8 mouse cellular contexts compared by ENCODE assay signal in genomic region chr19:6855225-6856031, GRCm38 (mm10). TPM values are rescaled to one million over a fixed set of nuclear protein-coding genes. Genes with fewer than 3 reads are reported as not detected.
A peak's percentile ranks its signal among the peaks of the same experiment; 100 is the strongest.
DNase-seq lines count a peak whose midpoint lies in the region; ATAC-seq lines count a peak whose summit lies in the region.

No protein-coding gene starts in this region.

- peak; percentile 73 for ATAC-seq in forebrain, embryonic 16.5 days
- ATAC-seq in intestine, embryonic 15.5 days: peak; percentile 76
- ATAC-seq in megakaryocyte, adult 5-6 weeks (ENCODE audit: poor library complexity, severe bottlenecking): no peak

- no peak overlapping the region for H3K9ac ChIP-seq in forebrain, embryonic 16.5 days (replicated peaks; ENCODE audit: low read depth, low read length)
- peak overlapping the region; percentile 40; the same call in 1 of the 2 replicates for H3K9ac ChIP-seq in intestine, embryonic 15.5 days

- no peak overlapping the region; the same call in 1 of the 2 replicates for H3K4me3 ChIP-seq in forebrain, embryonic 16.5 days (replicated peaks; ENCODE audit: low read length)
- peak overlapping the region; percentile 24 for H3K4me3 ChIP-seq in intestine, embryonic 15.5 days (replicated peaks)

- H3K9me3 ChIP-seq in forebrain, embryonic 16.5 days (ENCODE audit: control insufficient read depth, low read length): no peaks in the 10 kb centered on the region
- no peaks in the 10 kb centered on the region for H3K9me3 ChIP-seq in intestine, embryonic 15.5 days

- H3K27ac ChIP-seq in forebrain, embryonic 16.5 days (ENCODE audit: low read length): no peak overlapping the region
- no peak overlapping the region for H3K27ac ChIP-seq in intestine, embryonic 15.5 days

- peak overlapping the region; percentile 40 for H3K4me2 ChIP-seq in forebrain, embryonic 16.5 days (ENCODE audit: low read length)
- H3K4me2 ChIP-seq in intestine, embryonic 15.5 days (replicated peaks): peak overlapping the region; percentile 56

- peaks cover 6% of the 10 kb centered on the region for H3K4me1 ChIP-seq in forebrain, embryonic 16.5 days (replicated peaks; ENCODE audit: control insufficient read depth, insufficient read depth, low read length)
- peaks cover 21% of the 10 kb centered on the region for H3K4me1 ChIP-seq in intestine, embryonic 15.5 days (replicated peaks)

- H3K27me3 ChIP-seq in forebrain, embryonic 16.5 days (replicated peaks; ENCODE audit: control insufficient read depth, insufficient read depth, low read length): 0 out of 2 replicates have a peak, but pooled peaks cover 2% of the 10 kb centered on the region
- peaks cover 3% of the 10 kb centered on the region for H3K27me3 ChIP-seq in intestine, embryonic 15.5 days (replicated peaks)

- WGBS in forebrain, embryonic 16.5 days: 11% methylated on average over 38 of the region's 38 CpGs
- 10% methylated on average over 38 of the region's 38 CpGs for WGBS in intestine, embryonic 15.5 days

- DNase-seq in ES-CJ7 (ENCODE audit: low read depth, low spot score): peak; percentile 95
- DNase-seq in cerebellum, adult 11 months: peak; percentile 53
- peak; percentile 63 for DNase-seq in lung, postnatal 10 days
- DNase-seq in testis, postnatal 10 days (ENCODE audit: low spot score): peak; percentile 66
- no peak for DNase-seq in layer of hippocampus, adult 9-11 months

- no peaks in the 10 kb centered on the region for H3K36me3 ChIP-seq in forebrain, embryonic 16.5 days (ENCODE audit: control insufficient read depth, insufficient read depth)
- H3K36me3 ChIP-seq in intestine, embryonic 15.5 days: no peaks in the 10 kb centered on the region

RNA-seq across cellular contexts. Expression of gene Ccdc88b, which starts 2.6 kb away (rescaled TPM):
- polyA plus RNA-seq in forebrain, embryonic 16.5 days (2015; fragmentation: Nextera tagmentation; extraction: Ambion mirVana): 0.68 and 1.1 TPM in 2 replicates
- polyA plus RNA-seq in intestine, embryonic 15.5 days (2015; fragmentation: Nextera tagmentation; extraction: Ambion mirVana): 1.4 and 1.5 TPM in 2 replicates
- 12.0 and 13.3 TPM in 2 replicates for total RNA-seq in megakaryocyte, adult 5-6 weeks (2015)
- 45.9 and 78.0 TPM in 2 replicates for total RNA-seq in megakaryocyte, adult 5-6 weeks (2017)

RNA-seq across cellular contexts. Expression of gene Rps6ka4, which starts 15.0 kb away (rescaled TPM):
- polyA plus RNA-seq in forebrain, embryonic 16.5 days (2015; fragmentation: Nextera tagmentation; extraction: Ambion mirVana): 9.4 and 9.7 TPM in 2 replicates
- 20.8 and 21.0 TPM in 2 replicates for polyA plus RNA-seq in intestine, embryonic 15.5 days (2015; fragmentation: Nextera tagmentation; extraction: Ambion mirVana)
- total RNA-seq in megakaryocyte, adult 5-6 weeks (2015): 5.5 and 7.3 TPM in 2 replicates
- total RNA-seq in megakaryocyte, adult 5-6 weeks (2017): 17.2 and 21.4 TPM in 2 replicates

RNA-seq across cellular contexts. Expression of gene Trmt112, which starts 54.1 kb away (rescaled TPM):
- 104 and 116 TPM in 2 replicates for polyA plus RNA-seq in forebrain, embryonic 16.5 days (2015; fragmentation: Nextera tagmentation; extraction: Ambion mirVana)
- 124 TPM in 2 replicates for polyA plus RNA-seq in intestine, embryonic 15.5 days (2015; fragmentation: Nextera tagmentation; extraction: Ambion mirVana)
- 133 and 146 TPM in 2 replicates for total RNA-seq in megakaryocyte, adult 5-6 weeks (2015)
- total RNA-seq in megakaryocyte, adult 5-6 weeks (2017): 176 and 188 TPM in 2 replicates

RNA-seq across cellular contexts. Expression of gene Prdx5, which starts 54.5 kb away (rescaled TPM):
- polyA plus RNA-seq in forebrain, embryonic 16.5 days (2015; fragmentation: Nextera tagmentation; extraction: Ambion mirVana): 244 and 272 TPM in 2 replicates
- polyA plus RNA-seq in intestine, embryonic 15.5 days (2015; fragmentation: Nextera tagmentation; extraction: Ambion mirVana): 184 and 205 TPM in 2 replicates
- 951 and 1,046 TPM in 2 replicates for total RNA-seq in megakaryocyte, adult 5-6 weeks (2015)
- 1,745 and 2,032 TPM in 2 replicates for total RNA-seq in megakaryocyte, adult 5-6 weeks (2017)
